In the genomic region with DNA sequence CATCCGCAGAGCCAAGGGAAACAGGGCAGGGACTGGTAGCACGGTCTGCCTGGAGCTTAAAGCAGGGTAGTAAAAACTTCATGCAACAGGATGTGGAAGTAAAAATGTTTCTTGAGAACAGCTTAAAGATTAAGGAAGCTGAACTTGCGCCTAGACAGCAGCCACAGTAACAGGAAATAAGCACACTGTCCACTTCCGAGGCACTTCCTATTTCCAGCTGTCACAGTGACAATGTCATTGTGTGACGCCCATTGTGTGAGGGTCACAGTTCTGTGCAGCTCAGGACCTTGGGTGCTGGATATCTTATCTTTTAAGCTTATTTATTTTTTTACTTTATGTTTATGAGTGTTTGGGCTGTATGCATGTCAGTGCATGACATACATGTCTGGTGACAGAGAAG, we compare ENCODE assay signal across 13 mouse cellular contexts.
DNase-seq lines count a peak whose midpoint lies in the region; ATAC-seq lines count a peak whose summit lies in the region.
"Had no signal": no experiment of that assay in that cellular context is flagged by ENCODE, and none has a peak within 500 bp of the region (broad histone marks: within the 10 kb centered on the region; RNA-seq: fewer than 3 reads in every experiment).

No protein-coding gene starts in this region.

- no peak overlapping the region for H3K4me3 ChIP-seq in forebrain, embryonic 16.5 days (replicated peaks; ENCODE audit: low read length)
- H3K4me3 ChIP-seq: intestine, embryonic 15.5 days had no signal

- no peak overlapping the region for H3K4me2 ChIP-seq in forebrain, embryonic 16.5 days (ENCODE audit: low read length)
- H3K4me2 ChIP-seq: intestine, embryonic 15.5 days had no signal

- peak; percentile 91 for ATAC-seq in CD4-positive, CD25-positive, alpha-beta regulatory T cell, adult 4 months
- ATAC-seq in forebrain, embryonic 16.5 days: no peak
- ATAC-seq: intestine, embryonic 15.5 days had no signal

- no peaks in the 10 kb centered on the region for H3K27me3 ChIP-seq in forebrain, embryonic 16.5 days (replicated peaks; ENCODE audit: control insufficient read depth, insufficient read depth, low read length)
- H3K27me3 ChIP-seq: intestine, embryonic 15.5 days had no signal

- peaks cover 12% of the 10 kb centered on the region for H3K4me1 ChIP-seq in forebrain, embryonic 16.5 days (replicated peaks; ENCODE audit: control insufficient read depth, insufficient read depth, low read length)
- H3K4me1 ChIP-seq: intestine, embryonic 15.5 days had no signal

- 85% methylated on average over 5 of the region's 5 CpGs for WGBS in forebrain, embryonic 16.5 days

- H3K9ac ChIP-seq in forebrain, embryonic 16.5 days (replicated peaks; ENCODE audit: low read depth, low read length): no peak overlapping the region
- H3K9ac ChIP-seq: intestine, embryonic 15.5 days had no signal

- DNase-seq in kidney, postnatal 10 days: peak; percentile 12
- no peak for DNase-seq in kidney, postnatal 25 days
- peak; percentile 57 for DNase-seq in A20 (ENCODE audit: low read depth, low spot score)
- peak; percentile 51 for DNase-seq in induced T-regulatory cell, adult 2 months (ENCODE audit: low read depth)
- no peak for DNase-seq in embryo, embryonic 11 days
- DNase-seq in layer of hippocampus, adult 18-20 months (ENCODE audit: low spot score in 2 of 2): no peak
- DNase-seq: adrenal gland, postnatal 36 days; cerebellum, adult 11-12 months; heart, postnatal 36 days; right cerebral cortex, postnatal 4 days had no signal

- H3K36me3 ChIP-seq in forebrain, embryonic 16.5 days (ENCODE audit: control insufficient read depth, insufficient read depth): no peaks in the 10 kb centered on the region
- H3K36me3 ChIP-seq: intestine, embryonic 15.5 days had no signal

- H3K9me3 ChIP-seq in forebrain, embryonic 16.5 days (ENCODE audit: control insufficient read depth, low read length): peaks cover 3% of the 10 kb centered on the region; the same call in 1 of the 2 replicates
- H3K9me3 ChIP-seq: intestine, embryonic 15.5 days had no signal

- H3K27ac ChIP-seq in forebrain, embryonic 16.5 days (ENCODE audit: low read length): no peak overlapping the region
- H3K27ac ChIP-seq: intestine, embryonic 15.5 days had no signal

Comparison
In these comparisons a context has a peak if more than half of its experiments do, and no peak if none do; other contexts are left out.
1. DNase-seq: peak in kidney, postnatal 10 days (single experiment), A20 (single experiment) and induced T-regulatory cell, adult 2 months (single experiment); none in kidney, postnatal 25 days (0 of 2), embryo, embryonic 11 days (single experiment) and layer of hippocampus, adult 18-20 months (0 of 2).